Mouse (Mus musculus): ENCODE measurements around the gene Paqr5.

The Paqr5 gene

DNA sequence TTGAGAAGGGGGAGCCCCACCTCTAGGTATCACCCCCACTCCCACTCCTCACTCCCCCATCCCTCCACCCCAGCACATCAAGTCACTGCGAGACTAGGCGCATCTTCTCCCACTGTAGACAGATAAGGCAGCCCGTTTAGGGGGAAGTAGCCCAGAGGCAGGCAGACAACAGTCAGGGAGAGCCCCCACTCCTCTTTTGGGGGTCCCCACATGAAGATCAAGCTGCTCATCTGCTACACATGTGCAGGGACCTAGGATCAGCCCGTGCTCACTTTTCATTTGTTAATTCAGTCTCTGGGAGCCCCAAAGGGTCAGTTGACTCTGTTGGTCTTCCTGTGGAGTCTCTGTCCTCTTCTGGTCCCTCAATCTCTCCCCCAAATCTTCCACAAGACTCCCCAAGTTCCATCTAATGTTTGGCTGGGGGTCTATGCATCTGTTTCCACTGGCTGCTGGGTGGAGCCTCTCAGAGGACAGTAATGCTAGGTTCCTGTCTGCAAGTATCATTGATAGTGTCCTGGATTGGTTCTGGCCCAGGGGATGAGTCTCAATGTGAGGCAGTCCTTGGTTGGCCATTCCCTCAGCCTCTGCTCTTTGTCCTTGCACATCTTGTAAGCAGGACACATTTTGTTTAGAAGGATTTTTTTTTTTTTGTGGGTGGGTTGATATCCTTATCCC, 118.9 kb downstream of the Paqr5 start:
- DNase-seq = no peak

DNA sequence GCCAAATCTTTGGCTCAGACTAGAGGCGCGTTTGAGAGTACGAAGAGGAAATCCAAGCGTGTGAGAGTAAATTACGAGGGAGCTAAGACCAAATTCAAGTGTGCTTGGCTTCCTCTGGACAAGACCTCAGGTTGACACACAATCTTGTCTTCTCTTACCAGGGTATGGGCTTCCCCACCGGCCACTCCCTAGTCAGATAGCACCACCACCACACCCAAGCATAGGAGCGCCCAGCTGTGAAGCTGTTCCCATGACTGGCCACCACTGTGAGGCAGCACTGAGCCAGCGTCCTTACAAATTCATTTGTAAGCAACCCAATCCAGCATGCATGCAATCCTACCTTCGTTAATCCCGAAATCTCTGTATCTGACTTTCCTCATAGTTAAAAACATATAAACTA, 119.7 kb downstream of the Paqr5 start:
- peak; percentile 56 to 66 for DNase-seq

- no peak for DNase-seq
Measured at GRCm38 (mm10) chr9:61905576-61905975, 121.1 kb downstream of the Paqr5 start.

- no peak for DNase-seq
Measured at GRCm38 (mm10) chr9:61904201-61904600, 122.5 kb downstream of the Paqr5 start.

Data from kidney, postnatal 25 days (tissue).